Mouse (Mus musculus) liver, embryonic 11.5 days (tissue): ENCODE results near the gene Gla. TPM values are rescaled to one million over a fixed set of nuclear protein-coding genes. Genes with fewer than 3 reads are reported as not detected.

Source experiments
- ATAC-seq: fragments of 200-750 bp; cut with Nextera tagmentation; replicated peaks from 2 replicates; pipeline ENCODE4 v1.8.0; 2017; ENCODE audit warnings: moderate number of reproducible peaks, mild to moderate bottlenecking, moderate TSS enrichment, moderate library complexity; ENCODE audit not compliant: low FRiP score
- DNase-seq: peaks from one replicate; pipeline ENCODE4 v3.0.0-alpha.2; 2017; ENCODE audit warnings: low spot score
- H3K27ac ChIP-seq: fragments of 300-500 bp; sonication (generic); 2 replicates; pipeline ENCODE4 v1.5.1; 2014; ENCODE audit warnings: mild to moderate bottlenecking, low read depth, low read length, control low read depth
- H3K27me3 ChIP-seq: fragments of 300-500 bp; sonication (generic); replicated peaks from 2 replicates; pipeline ENCODE4 v1.6.1; 2014; ENCODE audit warnings: low read length, mixed read lengths; ENCODE audit not compliant: control insufficient read depth, insufficient read depth
- H3K36me3 ChIP-seq: fragments of 300-500 bp; sonication (generic); 2 replicates; pipeline ENCODE4 v1.6.1; 2014; ENCODE audit warnings: mild to moderate bottlenecking, low read length, moderate library complexity, mixed read lengths; ENCODE audit not compliant: control insufficient read depth, insufficient read depth
- H3K4me1 ChIP-seq: fragments of 300-500 bp; sonication (generic); replicated peaks from 2 replicates; pipeline ENCODE4 v1.6.1; 2014; ENCODE audit warnings: low read length, mixed read lengths; ENCODE audit not compliant: control insufficient read depth, insufficient read depth
- H3K4me2 ChIP-seq: fragments of 300-500 bp; sonication (generic); 2 replicates; pipeline ENCODE4 v1.6.1; 2014; ENCODE audit warnings: mild to moderate bottlenecking, control low read depth, moderate library complexity
- H3K4me3 ChIP-seq: fragments of 300-500 bp; sonication (generic); 2 replicates; pipeline ENCODE4 v1.5.1; 2014; ENCODE audit warnings: low read depth, low read length, control low read depth
- H3K9ac ChIP-seq: fragments of 300-500 bp; sonication (generic); 2 replicates; pipeline ENCODE4 v1.6.1; 2014; ENCODE audit warnings: low read depth, low read length, control low read depth
- H3K9me3 ChIP-seq: fragments of 300-500 bp; sonication (generic); 2 replicates; pipeline ENCODE4 v1.6.1; 2016; ENCODE audit warnings: low read length, inconsistent platforms, mixed read lengths; ENCODE audit not compliant: control insufficient read depth
- WGBS: fragments of 180-500 bp; shearing (Covaris S2); extraction: QIAGEN DNeasy Blood & Tissue Kit; methylation state at CpG from one replicate; pipeline ENCODE4 v1.1.7; 2014; 5-methylcytosine and 5-hydroxymethylcytosine counted together
- polyA plus RNA-seq: library from polyadenylated mRNA; unstranded; fragments of >200 nt; fragmentation: Nextera tagmentation; extraction: Ambion mirVana; gene quantifications from 2 replicates; pipeline ENCODE4 v1.2.1, GENCODE M21; 2014

Gla gene
- 8.4 and 8.9 TPM in 2 replicates for polyA plus RNA-seq

DNA sequence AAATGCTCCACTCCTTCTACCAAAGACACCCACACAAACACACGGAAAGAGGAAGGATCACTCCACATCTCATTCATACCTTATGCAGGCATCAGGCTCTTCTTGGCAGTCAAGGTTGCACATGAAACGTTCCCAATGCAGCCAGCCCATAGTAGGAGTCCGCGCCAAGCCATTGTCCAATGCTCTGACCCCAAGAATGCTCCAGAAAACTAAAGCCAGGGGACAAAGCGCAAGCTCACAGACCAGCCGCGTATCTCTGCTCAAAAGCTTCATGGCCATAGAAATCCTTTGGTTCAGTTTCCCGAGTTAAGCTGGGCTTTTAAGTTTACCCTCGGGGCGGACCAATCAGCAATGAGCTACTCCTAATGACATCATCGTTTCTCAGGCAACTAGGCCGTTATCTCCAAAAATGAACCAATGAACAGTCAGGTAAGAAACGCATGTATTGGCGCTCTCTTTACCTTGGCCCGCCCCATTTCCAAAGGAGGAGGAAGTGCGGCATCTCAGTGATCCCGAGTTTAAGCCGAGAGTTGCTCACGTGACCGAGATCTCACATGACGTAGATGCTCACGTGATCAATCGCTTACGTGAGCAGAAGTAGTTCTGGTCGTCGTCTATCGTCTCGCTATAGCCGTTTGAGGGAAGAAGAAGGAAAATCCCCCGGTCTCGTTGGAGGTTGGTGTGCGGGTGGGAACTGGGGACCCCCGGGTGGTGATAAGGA, at the start of gene Gla, which contains the start of gene Hnrnph2:
Gene Gla (minus strand): TSS at position 467 of the 721 bp plus-strand sequence.
Gene Hnrnph2 (plus strand): TSS at position 521 of the 721 bp plus-strand sequence.
- H3K27ac ChIP-seq, result peak within 1 kb of the TSS; percentile 63
- peak within 1 kb of the TSS; percentile 62 for H3K4me3 ChIP-seq
- no peaks in the 10 kb centered on the region for H3K4me1 ChIP-seq
- H3K27me3 ChIP-seq, result no peaks in the 10 kb centered on the region
- DNase-seq, result peak; percentile 72
- 17% methylated on average over 33 of the region's 33 CpGs for WGBS
- H3K4me2 ChIP-seq, result peak within 1 kb of the TSS; percentile 63
- H3K9ac ChIP-seq, result peak within 1 kb of the TSS; percentile 71
- no peaks in the 10 kb centered on the region for H3K9me3 ChIP-seq
- H3K36me3 ChIP-seq, result no peaks in the 10 kb centered on the region
- ATAC-seq, result peak; percentile 97

DNA sequence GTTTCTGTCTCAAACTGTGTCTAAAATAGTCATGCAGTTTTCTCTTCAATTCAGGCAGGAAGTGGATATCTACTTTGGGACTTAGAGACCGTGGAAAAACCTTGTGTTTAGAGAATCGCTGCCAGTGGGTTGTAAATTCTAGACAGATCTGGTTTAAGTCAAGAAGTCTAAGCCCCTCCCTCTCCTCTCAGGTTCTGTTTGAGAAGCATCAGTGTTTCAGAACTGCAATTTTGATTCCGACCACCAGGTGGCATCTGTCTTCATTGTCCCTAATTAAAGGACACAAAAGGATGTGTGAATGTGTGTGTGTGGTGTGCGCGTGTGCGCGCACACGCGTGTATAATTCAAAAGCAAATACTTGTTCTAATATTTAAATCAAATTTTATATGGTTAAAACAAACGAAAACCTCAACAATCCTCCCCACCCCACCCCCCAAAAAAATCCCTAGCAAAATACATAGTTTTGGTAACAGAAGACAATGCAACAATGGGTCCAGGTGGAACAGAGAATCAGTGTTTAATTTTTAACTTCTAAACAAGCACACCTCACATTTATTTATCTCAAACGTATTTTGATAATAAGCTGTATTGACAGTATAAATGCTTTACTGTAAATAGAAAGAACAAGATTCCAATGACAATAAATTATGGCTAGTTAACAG, 47.2 kb upstream of the Gla start:
- no peak overlapping the region for H3K4me2 ChIP-seq
- H3K4me3 ChIP-seq, result no peak overlapping the region
- no peak overlapping the region for H3K9ac ChIP-seq
- no peaks in the 10 kb centered on the region for H3K4me1 ChIP-seq
- 15% methylated on average over 11 of the region's 11 CpGs for WGBS
- H3K27ac ChIP-seq, result no peak overlapping the region
- DNase-seq (peak; percentile 44), ATAC-seq (no peak; the same call in 1 of the 2 replicates)
- no peaks in the 10 kb centered on the region for H3K9me3 ChIP-seq
- H3K27me3 ChIP-seq, result no peaks in the 10 kb centered on the region
- H3K36me3 ChIP-seq, result no peaks in the 10 kb centered on the region

DNA sequence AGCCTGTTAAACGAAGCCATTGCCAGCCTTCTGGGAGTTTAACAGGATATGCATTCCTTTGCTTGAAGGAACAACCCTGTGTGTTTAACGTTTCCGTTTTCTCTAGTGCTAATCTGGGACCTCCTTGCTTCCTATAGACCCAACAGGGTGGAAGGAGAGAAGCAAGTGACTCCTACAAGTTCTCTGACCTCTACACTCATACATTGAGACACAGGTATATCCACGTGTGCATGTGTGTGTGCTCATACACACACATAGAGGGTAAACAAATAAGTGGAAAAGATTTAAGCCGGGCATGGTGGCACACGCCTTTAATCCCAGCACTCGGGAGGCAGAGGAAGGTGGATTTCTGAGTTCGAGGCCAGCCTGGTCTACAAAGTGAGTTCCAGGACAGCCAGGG, 46.5 kb upstream of the Gla start:
- H3K36me3 ChIP-seq, result no peaks in the 10 kb centered on the region
- DNase-seq (no peak), ATAC-seq (no peak)
- 52% methylated on average over 8 of the region's 8 CpGs for WGBS
- no peaks in the 10 kb centered on the region for H3K27me3 ChIP-seq
- no peak overlapping the region for H3K9ac ChIP-seq
- H3K4me3 ChIP-seq, result no peak overlapping the region
- H3K4me2 ChIP-seq, result no peak overlapping the region
- no peak overlapping the region for H3K27ac ChIP-seq
- no peaks in the 10 kb centered on the region for H3K9me3 ChIP-seq
- no peaks in the 10 kb centered on the region for H3K4me1 ChIP-seq

DNA sequence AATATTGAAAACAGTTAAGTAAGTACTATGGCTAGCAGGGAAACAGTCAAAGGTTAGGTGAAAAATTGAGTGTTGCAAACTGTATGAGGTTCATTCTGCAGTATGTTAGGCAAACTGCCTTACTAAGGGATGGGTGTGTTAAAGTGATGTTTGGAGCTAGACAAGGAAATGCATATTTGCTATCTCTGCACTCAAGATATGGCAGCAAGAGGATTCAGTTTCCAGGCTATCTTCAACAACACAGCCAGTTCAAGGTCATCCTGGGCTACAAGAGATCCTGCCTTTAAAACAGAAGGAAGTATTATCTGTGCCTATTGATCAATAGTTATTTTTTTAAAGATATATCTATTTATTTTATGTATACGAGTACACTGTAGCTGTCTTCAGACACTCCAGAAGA, 45.4 kb upstream of the Gla start:
- no peak for DNase-seq
- ATAC-seq, result no peak
- Histone ChIP-seq H3K4me2 (no peak overlapping the region), H3K27me3 (no peaks in the 10 kb centered on the region), H3K9ac (no peak overlapping the region), H3K36me3 (no peaks in the 10 kb centered on the region), H3K9me3 (no peaks in the 10 kb centered on the region), H3K4me3 (no peak overlapping the region), H3K27ac (no peak overlapping the region), H3K4me1 (no peaks in the 10 kb centered on the region)
- WGBS, result 64% methylated on average over 1 of the region's 1 CpGs

DNA sequence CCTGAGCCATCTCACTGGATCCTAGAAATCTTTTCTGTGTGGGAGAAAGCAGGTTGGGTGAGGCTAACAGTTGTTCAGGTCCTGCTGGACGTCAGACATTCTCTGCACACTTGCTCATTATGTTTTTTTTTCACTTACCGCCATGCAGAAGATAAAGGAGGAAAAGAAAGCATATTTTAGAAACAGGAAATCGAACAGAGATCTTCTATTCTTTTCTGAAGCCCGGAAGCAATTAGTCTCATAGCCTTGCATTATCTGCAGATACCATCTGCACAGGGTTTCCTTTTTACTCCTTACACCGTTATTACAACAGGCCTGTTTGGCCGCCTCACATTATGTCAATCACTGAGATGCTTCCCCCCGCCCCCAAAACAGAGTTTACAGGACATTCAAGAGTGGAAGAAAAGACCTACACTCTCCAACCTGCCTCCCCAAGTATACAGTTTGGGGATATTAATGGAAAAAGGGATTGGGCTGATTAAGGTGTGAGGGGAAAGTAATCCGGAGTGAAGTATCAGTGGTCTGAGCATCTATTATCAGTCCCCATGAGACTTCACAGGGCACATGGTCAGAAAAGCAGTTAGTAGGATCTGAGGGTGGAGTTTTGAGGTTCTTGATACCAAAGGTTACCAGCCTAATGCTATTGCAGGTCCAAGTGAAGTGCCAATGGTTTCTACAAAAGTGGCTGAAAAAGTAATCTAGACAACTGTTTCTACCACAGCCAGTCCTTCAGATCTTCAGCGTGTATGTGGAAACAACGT, 40.3 kb upstream of the Gla start:
- H3K36me3 ChIP-seq, result no peaks in the 10 kb centered on the region
- no peak for ATAC-seq

DNA sequence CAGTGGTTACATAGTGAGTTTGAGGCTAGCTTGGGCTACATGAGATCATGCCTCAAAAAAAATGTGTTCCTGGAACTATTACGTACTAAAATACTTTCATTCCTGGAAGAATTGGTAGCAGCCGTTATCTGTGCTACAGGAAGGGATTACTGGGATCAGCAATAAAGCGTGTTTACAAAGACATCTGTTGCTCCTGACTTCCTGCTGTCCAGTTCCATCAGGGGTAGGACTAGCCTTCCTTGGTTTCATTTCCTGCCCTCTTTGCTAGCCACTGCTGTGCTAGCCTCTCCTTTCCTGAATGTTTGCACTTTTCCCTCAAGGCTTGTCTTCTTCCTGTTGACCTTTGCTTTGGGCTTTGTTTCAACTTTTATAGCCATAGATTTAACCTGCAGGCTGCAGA, 34.9 kb upstream of the Gla start:
- no peaks in the 10 kb centered on the region; the same call in 1 of the 2 replicates for H3K27me3 ChIP-seq
- H3K9ac ChIP-seq, result no peak overlapping the region
- H3K27ac ChIP-seq, result no peak overlapping the region
- no peaks in the 10 kb centered on the region for H3K9me3 ChIP-seq
- DNase-seq, result no peak
- no peak overlapping the region for H3K4me3 ChIP-seq
- H3K36me3 ChIP-seq, result no peaks in the 10 kb centered on the region
- ATAC-seq, result no peak
- no peaks in the 10 kb centered on the region for H3K4me1 ChIP-seq
- 53% methylated on average over 3 of the region's 3 CpGs for WGBS
- H3K4me2 ChIP-seq, result no peak overlapping the region

More for the DNA sequence above, 40.3 kb upstream of the Gla start:
- Histone ChIP-seq H3K9me3 (no peaks in the 10 kb centered on the region), H3K27me3 (no peaks in the 10 kb centered on the region), H3K4me1 (no peaks in the 10 kb centered on the region), H3K4me2 (no peak overlapping the region), H3K9ac (no peak overlapping the region), H3K4me3 (no peak overlapping the region), H3K27ac (no peak overlapping the region)
- WGBS, result 41% methylated on average over 10 of the region's 10 CpGs
- DNase-seq, result no peak

DNA sequence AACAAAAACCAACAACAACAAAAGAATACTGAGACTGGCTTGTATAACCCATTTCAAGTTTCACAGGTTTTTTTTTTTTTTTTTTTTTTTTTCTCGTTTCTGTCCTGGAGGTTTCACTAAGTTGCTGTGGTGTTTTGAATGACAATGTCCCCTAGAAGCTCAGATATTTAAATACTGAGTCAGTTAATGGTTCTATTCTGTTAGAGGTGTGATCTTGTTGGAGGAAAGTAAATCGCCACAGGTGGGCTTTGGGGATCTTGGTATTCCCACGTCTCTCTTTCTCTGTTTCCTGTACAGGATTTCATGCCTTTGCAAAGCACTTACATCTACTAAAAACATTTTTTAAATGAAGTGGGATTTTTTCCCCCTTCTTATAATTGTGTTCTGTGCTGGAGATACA, 34.2 kb upstream of the Gla start:
- H3K4me1 ChIP-seq, result no peaks in the 10 kb centered on the region
- H3K9me3 ChIP-seq, result no peaks in the 10 kb centered on the region
- H3K36me3 ChIP-seq, result no peaks in the 10 kb centered on the region
- H3K27ac ChIP-seq, result no peak overlapping the region
- ATAC-seq, result no peak
- 61% methylated on average over 3 of the region's 3 CpGs for WGBS
- no peak overlapping the region for H3K9ac ChIP-seq
- H3K4me2 ChIP-seq, result no peak overlapping the region
- no peaks in the 10 kb centered on the region; the same call in 1 of the 2 replicates for H3K27me3 ChIP-seq
- DNase-seq, result no peak
- H3K4me3 ChIP-seq, result no peak overlapping the region

DNA sequence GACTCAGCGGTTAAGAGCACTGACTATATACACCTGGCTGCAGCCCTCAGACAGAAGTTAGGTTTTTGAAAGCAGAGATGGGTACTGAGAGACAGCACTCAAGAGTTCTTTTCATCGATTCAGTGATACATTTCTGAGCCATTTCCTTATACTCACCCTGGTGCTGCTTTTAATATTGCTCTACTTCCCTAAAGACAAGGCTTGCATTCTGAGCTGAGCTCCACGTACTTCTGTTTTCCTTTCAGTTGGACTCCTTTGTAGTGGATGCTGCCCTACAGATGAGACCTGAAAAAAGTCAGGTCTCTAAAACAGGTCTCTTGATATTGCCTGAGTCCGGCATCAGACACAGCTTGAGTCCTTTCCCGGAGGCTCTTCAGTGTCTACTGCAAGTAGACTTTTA, 31.8 kb upstream of the Gla start:
- no peaks in the 10 kb centered on the region; the same call in 1 of the 2 replicates for H3K27me3 ChIP-seq
- no peak for ATAC-seq

More for the DNA sequence above, 31.8 kb upstream of the Gla start:
- no peak overlapping the region for H3K4me2 ChIP-seq
- H3K27ac ChIP-seq, result no peak overlapping the region
- H3K4me1 ChIP-seq, result no peaks in the 10 kb centered on the region
- 79% methylated on average over 5 of the region's 5 CpGs for WGBS
- no peak overlapping the region for H3K4me3 ChIP-seq
- no peaks in the 10 kb centered on the region for H3K9me3 ChIP-seq
- H3K36me3 ChIP-seq, result no peaks in the 10 kb centered on the region
- no peak for DNase-seq
- H3K9ac ChIP-seq, result no peak overlapping the region
